Mouse (Mus musculus) heart, embryonic 11.5 days (tissue): ENCODE data around the gene Vps4b. TPM values are rescaled to one million over a fixed set of nuclear protein-coding genes. Genes with fewer than 3 reads are reported as not detected.

Experiments
- ATAC-seq: fragments of 200-750 bp; cut with Nextera tagmentation; replicated peaks from 2 replicates; pipeline ENCODE4 v1.8.0; 2017; ENCODE audit warnings: moderate library complexity; ENCODE audit not compliant: insufficient number of reproducible peaks, low FRiP score, low TSS enrichment
- H3K27ac ChIP-seq: fragments of 300-500 bp; sonication (generic); 2 replicates; pipeline ENCODE4 v1.5.1; 2014; ENCODE audit warnings: mild to moderate bottlenecking, low read depth, low read length
- H3K27me3 ChIP-seq: fragments of 300-500 bp; sonication (generic); 2 replicates; pipeline ENCODE4 v1.6.1; 2014; ENCODE audit warnings: mild to moderate bottlenecking, low read length, mixed read lengths; ENCODE audit not compliant: control insufficient read depth, insufficient read depth
- H3K36me3 ChIP-seq: fragments of 300-500 bp; sonication (generic); 2 replicates; pipeline ENCODE4 v1.6.1; 2014; ENCODE audit warnings: mild to moderate bottlenecking, low read length, moderate library complexity, mixed read lengths; ENCODE audit not compliant: control insufficient read depth, insufficient read depth
- H3K4me1 ChIP-seq: fragments of 300-500 bp; sonication (generic); 2 replicates; pipeline ENCODE4 v1.6.1; 2014; ENCODE audit warnings: low read length; ENCODE audit not compliant: control insufficient read depth, insufficient read depth
- H3K4me2 ChIP-seq: fragments of 300-500 bp; sonication (generic); 2 replicates; pipeline ENCODE4 v1.6.1; 2014; ENCODE audit warnings: mild to moderate bottlenecking, moderate library complexity
- H3K4me3 ChIP-seq: fragments of 300-500 bp; sonication (generic); 2 replicates; pipeline ENCODE4 v1.5.1; 2014; ENCODE audit warnings: low read depth, low read length
- H3K9ac ChIP-seq: fragments of 300-500 bp; sonication (generic); 2 replicates; pipeline ENCODE4 v1.6.1; 2014; ENCODE audit warnings: mild to moderate bottlenecking, low read depth, low read length, moderate library complexity
- H3K9me3 ChIP-seq: fragments of 300-500 bp; sonication (generic); replicated peaks from 2 replicates; pipeline ENCODE4 v1.6.1; 2016; ENCODE audit warnings: low read length; ENCODE audit not compliant: control insufficient read depth
- WGBS: fragments of 180-500 bp; shearing (Covaris S2); extraction: QIAGEN DNeasy Blood & Tissue Kit; methylation state at CpG from one replicate; pipeline ENCODE4 v1.1.7; 2014; ENCODE audit not compliant: insufficient replicate concordance; 5-methylcytosine and 5-hydroxymethylcytosine counted together
- polyA plus RNA-seq: library from polyadenylated mRNA; unstranded; fragments of >200 nt; fragmentation: Nextera tagmentation; extraction: Ambion mirVana; gene quantifications from 2 replicates; pipeline ENCODE4 v1.2.1, GENCODE M21; 2014

Gene Vps4b
- polyA plus RNA-seq, 1 experiment from 2014 or later: 47.6 TPM

- no peak overlapping the region for H3K9ac ChIP-seq
- no peak overlapping the region for H3K4me2 ChIP-seq
- H3K4me1 ChIP-seq: peaks cover 6% of the 10 kb centered on the region
- WGBS: 81% methylated on average over 3 of the region's 3 CpGs
- H3K4me3 ChIP-seq: no peak overlapping the region
- H3K9me3 ChIP-seq: no peaks in the 10 kb centered on the region
- no peak for ATAC-seq
- no peaks in the 10 kb centered on the region for H3K27me3 ChIP-seq
- no peaks in the 10 kb centered on the region for H3K36me3 ChIP-seq
- H3K27ac ChIP-seq: no peak overlapping the region
These were observed 35.8 kb downstream of the Vps4b start for GRCm38 (mm10) chr1:106760750-106761149.

- 3% methylated on average over 48 of the region's 51 CpGs for WGBS
- H3K4me2 ChIP-seq: peak within 1 kb of the TSS; percentile 100
These were observed 36.7 kb downstream of the Vps4b start, which contains the start of gene Kdsr for GRCm38 (mm10) chr1:106759572-106760435. Kdsr (minus strand) TSS chr1:106759727.

GRCm38 (mm10) chr1:106758734-106759571 is 37.6 kb downstream of the Vps4b start:
- ATAC-seq: peak; percentile 71

More at GRCm38 (mm10) chr1:106759572-106760435, 36.7 kb downstream of the Vps4b start, which contains the start of gene Kdsr:
- Histone ChIP-seq H3K27me3 (no peaks in the 10 kb centered on the region), H3K4me3 (peak within 1 kb of the TSS; percentile 75), H3K27ac (peak within 1 kb of the TSS; percentile 87), H3K4me1 (peaks cover 6% of the 10 kb centered on the region), H3K36me3 (no peaks in the 10 kb centered on the region), H3K9ac (peak within 1 kb of the TSS; percentile 78), H3K9me3 (no peaks in the 10 kb centered on the region)
- peak; percentile 98 for ATAC-seq

GRCm38 (mm10) chr1:106756633-106757032 is 39.9 kb downstream of the Vps4b start:
- ATAC-seq: no peak
- Histone ChIP-seq H3K9ac (no peak overlapping the region), H3K9me3 (no peaks in the 10 kb centered on the region)

More at GRCm38 (mm10) chr1:106758734-106759571, 37.6 kb downstream of the Vps4b start:
- Histone ChIP-seq H3K4me3 (peak overlapping the region; percentile 75), H3K9ac (peak overlapping the region; percentile 78), H3K36me3 (no peaks in the 10 kb centered on the region), H3K27me3 (no peaks in the 10 kb centered on the region), H3K4me1 (peaks cover 6% of the 10 kb centered on the region), H3K9me3 (no peaks in the 10 kb centered on the region), H3K4me2 (peak overlapping the region; percentile 100), H3K27ac (peak overlapping the region; percentile 87)
- 3% methylated on average over 34 of the region's 34 CpGs for WGBS

GRCm38 (mm10) chr1:106752013-106752412 is 44.5 kb downstream of the Vps4b start:
- Histone ChIP-seq H3K4me2 (no peak overlapping the region), H3K4me3 (no peak overlapping the region)

More at GRCm38 (mm10) chr1:106756633-106757032, 39.9 kb downstream of the Vps4b start:
- H3K4me2 ChIP-seq: no peak overlapping the region
- no peaks in the 10 kb centered on the region for H3K36me3 ChIP-seq
- no peaks in the 10 kb centered on the region for H3K27me3 ChIP-seq
- H3K4me3 ChIP-seq: no peak overlapping the region
- 59% methylated on average over 4 of the region's 4 CpGs for WGBS
- no peak overlapping the region for H3K27ac ChIP-seq
- peaks cover 6% of the 10 kb centered on the region for H3K4me1 ChIP-seq

GRCm38 (mm10) chr1:106750656-106751055 is 45.9 kb downstream of the Vps4b start:
- Histone ChIP-seq H3K27me3 (no peaks in the 10 kb centered on the region), H3K4me1 (no peaks in the 10 kb centered on the region), H3K4me3 (no peak overlapping the region), H3K9ac (no peak overlapping the region), H3K4me2 (no peak overlapping the region), H3K36me3 (no peaks in the 10 kb centered on the region; the same call in 1 of the 2 replicates), H3K9me3 (no peaks in the 10 kb centered on the region), H3K27ac (no peak overlapping the region)
- 79% methylated on average over 1 of the region's 1 CpGs for WGBS
- no peak for ATAC-seq

More at GRCm38 (mm10) chr1:106752013-106752412, 44.5 kb downstream of the Vps4b start:
- Histone ChIP-seq H3K27ac (no peak overlapping the region), H3K9me3 (no peaks in the 10 kb centered on the region), H3K36me3 (no peaks in the 10 kb centered on the region; the same call in 1 of the 2 replicates), H3K9ac (no peak overlapping the region), H3K4me1 (no peaks in the 10 kb centered on the region), H3K27me3 (no peaks in the 10 kb centered on the region)
- 92% methylated on average over 5 of the region's 5 CpGs for WGBS
- ATAC-seq: no peak

- no peak overlapping the region for H3K27ac ChIP-seq
- 83% methylated on average over 6 of the region's 6 CpGs for WGBS
- ATAC-seq: no peak
- no peaks in the 10 kb centered on the region for H3K27me3 ChIP-seq
- H3K36me3 ChIP-seq: no peaks in the 10 kb centered on the region; the same call in 1 of the 2 replicates
- no peak overlapping the region for H3K9ac ChIP-seq
- H3K4me1 ChIP-seq: no peaks in the 10 kb centered on the region
- H3K9me3 ChIP-seq: no peaks in the 10 kb centered on the region
- H3K4me3 ChIP-seq: no peak overlapping the region
- H3K4me2 ChIP-seq: no peak overlapping the region
These were observed 47.8 kb downstream of the Vps4b start for GRCm38 (mm10) chr1:106748555-106749315.

GRCm38 (mm10) chr1:106742980-106743379 is 53.5 kb downstream of the Vps4b start:
- no peak for ATAC-seq
- 88% methylated on average over 6 of the region's 6 CpGs for WGBS

More at GRCm38 (mm10) chr1:106742980-106743379, 53.5 kb downstream of the Vps4b start:
- Histone ChIP-seq H3K4me3 (no peak overlapping the region), H3K36me3 (peaks cover 2% of the 10 kb centered on the region; the same call in 1 of the 2 replicates), H3K4me2 (no peak overlapping the region), H3K27ac (no peak overlapping the region), H3K9ac (no peak overlapping the region), H3K9me3 (no peaks in the 10 kb centered on the region), H3K27me3 (no peaks in the 10 kb centered on the region), H3K4me1 (no peaks in the 10 kb centered on the region)
